Mouse (Mus musculus): ENCODE measurements around the gene Gm27029. TPM values are rescaled to one million over a fixed set of nuclear protein-coding genes. Genes with fewer than 3 reads are reported as not detected.
A peak's percentile ranks its signal among the peaks of the same experiment; 100 is the strongest.

Gene Gm27029
- polyA plus RNA-seq, 1 experiment: 0.49 TPM

DNA sequence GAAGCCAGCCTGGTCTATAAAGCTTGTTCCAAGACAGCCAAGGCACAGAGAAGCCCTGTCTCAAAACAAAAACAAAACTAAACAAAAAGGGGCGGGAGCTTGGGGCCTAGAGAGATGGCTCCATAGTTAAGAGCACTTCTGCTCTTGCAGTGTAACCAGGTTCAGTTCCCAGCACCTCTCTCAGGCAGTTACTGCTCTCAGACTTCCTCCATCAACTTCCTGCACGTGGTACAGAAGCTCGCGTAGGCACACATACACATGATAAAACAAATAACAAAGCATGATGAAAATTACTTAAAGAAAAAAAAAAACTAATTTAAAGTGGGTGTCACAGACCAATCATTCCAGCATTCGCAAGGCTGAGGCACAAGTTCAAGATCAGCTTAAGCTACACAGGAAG lies 4.4 kb downstream of the Gm27029 start:
- Histone ChIP-seq H3K36me3 (ENCODE audit: control insufficient read depth, insufficient read depth, low read length) (no peaks in the 10 kb centered on the region), H3K27me3 (ENCODE audit: control insufficient read depth, insufficient read depth, low read length) (no peaks in the 10 kb centered on the region), H3K27ac (ENCODE audit: control insufficient read depth, insufficient read depth, low read length) (no peak overlapping the region), H3K4me1 (replicated peaks; ENCODE audit: control insufficient read depth, insufficient read depth, low read length) (peaks cover 11% of the 10 kb centered on the region), H3K4me3 (ENCODE audit: control insufficient read depth, insufficient read depth, low read length) (no peak overlapping the region)
- TF ChIP-seq CTCF (IDR thresholded peaks at IDR 0.05; ENCODE audit: borderline replicate concordance, control insufficient read depth, extremely low read depth, insufficient read depth, low read length, poor library complexity): no peak
- TF ChIP-seq POLR2A (IDR thresholded peaks at IDR 0.05; ENCODE audit: control insufficient read depth, extremely low read depth, insufficient read depth, low read length, poor library complexity): no peak
- no peak for DNase-seq
- 92% methylated on average over 5 of the region's 5 CpGs for WGBS

- H3K4me3 ChIP-seq (ENCODE audit: control insufficient read depth, insufficient read depth, low read length): no peak overlapping the region
- DNase-seq: no peak
- TF ChIP-seq POLR2A (IDR thresholded peaks at IDR 0.05; ENCODE audit: control insufficient read depth, extremely low read depth, insufficient read depth, low read length, poor library complexity) (no peak), CTCF (IDR thresholded peaks at IDR 0.05; ENCODE audit: borderline replicate concordance, control insufficient read depth, extremely low read depth, insufficient read depth, low read length, poor library complexity) (no peak)
- WGBS: 95% methylated on average over 3 of the region's 3 CpGs
- peaks cover 11% of the 10 kb centered on the region for H3K4me1 ChIP-seq (replicated peaks; ENCODE audit: control insufficient read depth, insufficient read depth, low read length)
- no peaks in the 10 kb centered on the region for H3K27me3 ChIP-seq (ENCODE audit: control insufficient read depth, insufficient read depth, low read length)
- no peak overlapping the region for H3K27ac ChIP-seq (ENCODE audit: control insufficient read depth, insufficient read depth, low read length)
- H3K36me3 ChIP-seq (ENCODE audit: control insufficient read depth, insufficient read depth, low read length): no peaks in the 10 kb centered on the region
Measured at GRCm38 (mm10) chr11:101419610-101420009, 5.0 kb downstream of the Gm27029 start.

DNA sequence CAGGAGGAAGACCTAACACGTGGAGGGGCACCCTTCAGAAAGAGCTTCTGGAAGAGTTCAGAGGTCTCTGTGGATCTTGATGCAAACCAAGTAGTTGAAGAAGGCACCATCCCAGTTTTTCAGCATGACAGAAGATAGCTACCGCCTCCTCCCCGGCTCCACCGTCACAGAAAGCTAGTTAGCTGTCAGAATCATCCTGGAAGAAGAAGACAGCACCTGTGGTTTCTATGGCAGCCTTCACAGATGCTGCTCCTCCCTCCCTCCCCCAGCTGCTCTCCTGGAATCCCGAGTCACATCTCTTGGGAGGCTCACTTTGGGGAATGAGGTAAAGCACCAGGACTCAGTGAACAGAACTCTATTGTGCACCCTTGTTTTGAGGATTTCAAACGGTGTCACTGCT lies 5.6 kb downstream of the Gm27029 start:
- DNase-seq: no peak
- Histone ChIP-seq H3K27ac (ENCODE audit: control insufficient read depth, insufficient read depth, low read length) (no peak overlapping the region), H3K4me1 (replicated peaks; ENCODE audit: control insufficient read depth, insufficient read depth, low read length) (peaks cover 4% of the 10 kb centered on the region), H3K4me3 (ENCODE audit: control insufficient read depth, insufficient read depth, low read length) (no peak overlapping the region), H3K36me3 (ENCODE audit: control insufficient read depth, insufficient read depth, low read length) (no peaks in the 10 kb centered on the region), H3K27me3 (ENCODE audit: control insufficient read depth, insufficient read depth, low read length) (no peaks in the 10 kb centered on the region)
- 84% methylated on average over 6 of the region's 6 CpGs for WGBS
- TF ChIP-seq CTCF (IDR thresholded peaks at IDR 0.05; ENCODE audit: borderline replicate concordance, control insufficient read depth, extremely low read depth, insufficient read depth, low read length, poor library complexity): no peak
- TF ChIP-seq POLR2A (IDR thresholded peaks at IDR 0.05; ENCODE audit: control insufficient read depth, extremely low read depth, insufficient read depth, low read length, poor library complexity): no peak

- Histone ChIP-seq H3K27me3 (ENCODE audit: control insufficient read depth, insufficient read depth, low read length) (no peaks in the 10 kb centered on the region), H3K27ac (ENCODE audit: control insufficient read depth, insufficient read depth, low read length) (no peak within 1 kb of the TSS), H3K36me3 (ENCODE audit: control insufficient read depth, insufficient read depth, low read length) (peaks cover 4% of the 10 kb centered on the region; the same call in 1 of the 2 replicates), H3K4me1 (replicated peaks; ENCODE audit: control insufficient read depth, insufficient read depth, low read length) (0 out of 2 replicates have a peak, but pooled peaks cover 3% of the 10 kb centered on the region), H3K4me3 (ENCODE audit: control insufficient read depth, insufficient read depth, low read length) (peak within 1 kb of the TSS; percentile 92)
- peak; percentile 91 for DNase-seq
- under 1% methylated on average over 45 of the region's 45 CpGs for whole genome bisulfite sequencing
- TF ChIP-seq POLR2A (IDR thresholded peaks at IDR 0.05; ENCODE audit: control insufficient read depth, extremely low read depth, insufficient read depth, low read length, poor library complexity): peak; percentile 73
- peak; percentile 52; the same call in 1 of the 2 replicates for TF ChIP-seq CTCF (IDR thresholded peaks at IDR 0.05; ENCODE audit: borderline replicate concordance, control insufficient read depth, extremely low read depth, insufficient read depth, low read length, poor library complexity)
Measured at GRCm38 (mm10) chr11:101417101-101417855, 7.3 kb downstream of the Gm27029 start, which contains the start of gene Aarsd1. Aarsd1 (minus strand) TSS chr11:101417615.

DNA sequence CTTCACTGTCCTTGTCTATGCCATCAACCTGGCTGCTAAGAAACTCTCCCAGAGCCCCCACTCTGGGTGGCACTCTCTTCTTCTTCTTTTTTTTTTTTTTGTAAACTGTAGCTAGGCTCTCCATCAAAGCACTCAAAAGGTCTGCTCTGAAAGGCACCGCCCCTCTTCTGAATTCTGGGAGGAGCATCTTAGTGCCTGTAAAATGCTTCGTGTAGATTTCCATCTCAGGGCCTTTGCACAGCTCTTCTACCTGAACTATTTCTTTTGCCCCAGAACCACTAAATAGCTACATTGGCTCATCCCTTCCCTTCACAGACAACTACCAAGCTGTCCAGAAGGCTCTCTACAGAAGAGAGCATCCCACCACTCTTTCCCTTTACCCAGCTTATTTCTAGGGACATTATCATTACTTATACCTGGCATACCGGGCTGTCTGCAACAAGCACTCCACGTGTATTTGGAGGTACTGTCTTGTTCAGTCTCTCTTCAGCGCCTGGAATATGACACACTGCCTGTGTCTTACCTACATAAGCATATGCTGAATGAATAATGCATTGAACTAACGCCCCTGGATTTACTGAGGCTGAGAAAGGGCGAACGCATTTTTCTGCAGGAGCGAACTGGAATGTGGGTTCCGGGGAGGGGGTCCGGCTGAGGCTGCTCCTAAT lies 8.0 kb downstream of the Gm27029 start:
- no peaks in the 10 kb centered on the region for H3K27me3 ChIP-seq (ENCODE audit: control insufficient read depth, insufficient read depth, low read length)
- TF ChIP-seq CTCF (IDR thresholded peaks at IDR 0.05; ENCODE audit: borderline replicate concordance, control insufficient read depth, extremely low read depth, insufficient read depth, low read length, poor library complexity) (no peak), POLR2A (IDR thresholded peaks at IDR 0.05; ENCODE audit: control insufficient read depth, extremely low read depth, insufficient read depth, low read length, poor library complexity) (no peak)
- DNase-seq: peak; percentile 21
- WGBS: under 1% methylated on average over 11 of the region's 11 CpGs
- peak overlapping the region; percentile 92 for H3K4me3 ChIP-seq (ENCODE audit: control insufficient read depth, insufficient read depth, low read length)
- H3K27ac ChIP-seq (ENCODE audit: control insufficient read depth, insufficient read depth, low read length): no peak overlapping the region
- 0 out of 2 replicates have a peak, but pooled peaks cover 3% of the 10 kb centered on the region for H3K4me1 ChIP-seq (replicated peaks; ENCODE audit: control insufficient read depth, insufficient read depth, low read length)
- peaks cover 4% of the 10 kb centered on the region; the same call in 1 of the 2 replicates for H3K36me3 ChIP-seq (ENCODE audit: control insufficient read depth, insufficient read depth, low read length)

DNA sequence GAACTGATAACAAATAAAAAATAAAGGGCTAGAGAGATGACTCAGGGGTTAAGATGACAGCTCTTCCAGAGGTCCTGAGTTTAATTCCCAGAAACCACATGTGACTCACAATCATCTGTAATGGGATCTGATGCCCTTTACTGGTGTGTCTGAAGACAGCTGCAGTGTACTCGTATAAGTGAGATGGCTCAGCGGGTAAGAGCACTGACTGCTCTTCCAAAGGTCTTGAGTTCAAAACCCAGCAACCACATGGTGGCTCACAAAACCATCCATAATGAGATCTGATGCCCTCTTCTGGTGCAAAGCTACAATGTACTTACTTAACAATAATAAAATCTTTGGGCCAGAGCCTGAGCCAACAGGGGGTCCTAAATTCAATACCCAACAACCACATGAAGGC lies 9.3 kb downstream of the Gm27029 start:
- Histone ChIP-seq H3K36me3 (ENCODE audit: control insufficient read depth, insufficient read depth, low read length) (peaks cover 9% of the 10 kb centered on the region), H3K27me3 (ENCODE audit: control insufficient read depth, insufficient read depth, low read length) (no peaks in the 10 kb centered on the region), H3K4me1 (replicated peaks; ENCODE audit: control insufficient read depth, insufficient read depth, low read length) (0 out of 2 replicates have a peak, but pooled peaks cover 3% of the 10 kb centered on the region), H3K27ac (ENCODE audit: control insufficient read depth, insufficient read depth, low read length) (no peak overlapping the region), H3K4me3 (ENCODE audit: control insufficient read depth, insufficient read depth, low read length) (no peak overlapping the region)
- TF ChIP-seq CTCF (IDR thresholded peaks at IDR 0.05; ENCODE audit: borderline replicate concordance, control insufficient read depth, extremely low read depth, insufficient read depth, low read length, poor library complexity): no peak
- no peak for TF ChIP-seq POLR2A (IDR thresholded peaks at IDR 0.05; ENCODE audit: control insufficient read depth, extremely low read depth, insufficient read depth, low read length, poor library complexity)
- WGBS: 95% methylated on average over 2 of the region's 2 CpGs
- no peak for DNase-seq
